Mouse (Mus musculus) liver, adult 2 months (tissue): ENCODE results near the gene Haus4. TPM values are rescaled to one million over a fixed set of nuclear protein-coding genes. Genes with fewer than 3 reads are reported as not detected.

ENCODE experiments used
- DNase-seq: peaks from one replicate; pipeline ENCODE4 v3.0.0-alpha.2; 2011; ENCODE audit warnings: low read depth, low spot score; ENCODE audit errors: extremely low read depth
- H3K27ac ChIP-seq: fragments of 200-500 bp; replicated peaks from 2 replicates; pipeline ENCODE4 v1.5.1; 2012; ENCODE audit warnings: low read depth, mild to moderate bottlenecking, control low read depth, inconsistent platforms, low read length; ENCODE audit not compliant: insufficient read depth
- H3K27me3 ChIP-seq: fragments of 200-500 bp; 2 replicates; pipeline ENCODE4 v1.6.1; 2012; ENCODE audit warnings: mild to moderate bottlenecking, moderate library complexity, low read length, inconsistent platforms; ENCODE audit not compliant: control insufficient read depth, insufficient read depth
- H3K36me3 ChIP-seq: fragments of 200-500 bp; 2 replicates; pipeline ENCODE4 v1.6.1; 2012; ENCODE audit warnings: low read length, inconsistent platforms; ENCODE audit not compliant: control insufficient read depth, insufficient read depth
- H3K4me1 ChIP-seq: fragments of 200-500 bp; 2 replicates; pipeline ENCODE4 v1.6.1; 2011; ENCODE audit warnings: low read length; ENCODE audit not compliant: control insufficient read depth, insufficient read depth
- H3K4me3 ChIP-seq: fragments of 200-500 bp; 2 replicates; pipeline ENCODE4 v1.5.1; 2011; ENCODE audit warnings: low read depth, mild to moderate bottlenecking, control low read depth, low read length, moderate library complexity; ENCODE audit not compliant: insufficient read depth
- H3K79me2 ChIP-seq: fragments of 200-500 bp; 2 replicates; pipeline ENCODE4 v1.6.1; 2012; ENCODE audit warnings: inconsistent platforms, mild to moderate bottlenecking, low read length, moderate library complexity; ENCODE audit not compliant: control insufficient read depth, insufficient read depth
- H3K9ac ChIP-seq: fragments of 200-500 bp; 2 replicates; pipeline ENCODE4 v1.6.1; 2012; ENCODE audit warnings: low read depth, mild to moderate bottlenecking, control low read depth, inconsistent platforms, low read length
- CTCF ChIP-seq: fragments of 200-500 bp; IDR thresholded peaks from 2 replicates; pipeline ENCODE4 v1.5.1; 2011; ENCODE audit warnings: low read depth, low read length, control low read depth
- POLR2A ChIP-seq: fragments of 200-500 bp; IDR thresholded peaks from 2 replicates; pipeline ENCODE4 v1.6.1; 2011; ENCODE audit warnings: low read length, control low read depth; ENCODE audit not compliant: insufficient read depth; ENCODE audit errors: extremely low read depth
- WGBS: fragments of 180-500 bp; shearing (Covaris S2); methylation state at CpG from one replicate; pipeline ENCODE4 v1.1.7; 2018; 5-methylcytosine and 5-hydroxymethylcytosine counted together
- polyA plus RNA-seq: library from polyadenylated mRNA; depleted of rRNA; stranded (reverse); fragments of >200 nt; gene quantifications from 2 replicates; pipeline ENCODE4 v1.2.3, GENCODE M21; 2012
- total RNA-seq: library from RNA; depleted of rRNA; stranded (reverse); fragments of >200 nt; gene quantifications from 2 replicates; pipeline ENCODE4 v1.2.3, GENCODE M21; 2014

Gene Haus4
- total and polyA plus RNA-seq, 2 experiments: 10.9 to 13.7 TPM

DNA sequence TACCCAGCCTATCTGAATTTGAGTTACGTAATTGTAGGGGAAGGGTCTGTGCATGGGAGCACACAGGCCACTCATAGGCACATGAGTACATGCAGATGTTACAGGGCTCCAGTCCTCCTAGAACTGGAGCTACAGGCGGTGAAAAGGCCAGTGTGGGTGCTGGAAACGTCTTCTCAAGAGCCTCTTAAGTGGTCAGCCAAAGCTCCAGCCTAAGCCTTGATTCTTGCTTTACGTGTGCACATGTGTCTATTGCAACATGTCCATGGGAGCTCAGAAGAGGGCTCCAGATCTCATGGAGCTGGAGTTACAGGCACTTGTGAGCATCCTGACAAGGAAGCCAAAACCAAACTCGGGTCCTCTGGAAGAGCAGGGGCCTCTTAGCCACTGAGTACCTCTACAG is 9.7 kb downstream of the Haus4 start:
- DNase-seq: no peak
- TF ChIP-seq POLR2A (no peak), CTCF (no peak)
- no peak overlapping the region for H3K9ac ChIP-seq
- H3K27me3 ChIP-seq: no peaks in the 10 kb centered on the region
- 95% methylated on average over 5 of the region's 5 CpGs for WGBS
- H3K36me3 ChIP-seq: peaks cover 22% of the 10 kb centered on the region
- no peak overlapping the region for H3K27ac ChIP-seq
- no peak overlapping the region for H3K4me3 ChIP-seq
- H3K79me2 ChIP-seq: no peaks in the 10 kb centered on the region
- H3K4me1 ChIP-seq: no peaks in the 10 kb centered on the region

- no peak overlapping the region for H3K27ac ChIP-seq
- H3K4me1 ChIP-seq: no peaks in the 10 kb centered on the region
- DNase-seq: no peak
- H3K9ac ChIP-seq: no peak overlapping the region
- peaks cover 9% of the 10 kb centered on the region for H3K36me3 ChIP-seq
- WGBS: 93% methylated on average over 11 of the region's 11 CpGs
- no peaks in the 10 kb centered on the region for H3K79me2 ChIP-seq
- no peak for TF ChIP-seq CTCF
- TF ChIP-seq POLR2A: no peak
- no peaks in the 10 kb centered on the region for H3K27me3 ChIP-seq
- no peak overlapping the region for H3K4me3 ChIP-seq
Observed at GRCm38 (mm10) chr14:54540771-54541170, 13.6 kb downstream of the Haus4 start.

DNA sequence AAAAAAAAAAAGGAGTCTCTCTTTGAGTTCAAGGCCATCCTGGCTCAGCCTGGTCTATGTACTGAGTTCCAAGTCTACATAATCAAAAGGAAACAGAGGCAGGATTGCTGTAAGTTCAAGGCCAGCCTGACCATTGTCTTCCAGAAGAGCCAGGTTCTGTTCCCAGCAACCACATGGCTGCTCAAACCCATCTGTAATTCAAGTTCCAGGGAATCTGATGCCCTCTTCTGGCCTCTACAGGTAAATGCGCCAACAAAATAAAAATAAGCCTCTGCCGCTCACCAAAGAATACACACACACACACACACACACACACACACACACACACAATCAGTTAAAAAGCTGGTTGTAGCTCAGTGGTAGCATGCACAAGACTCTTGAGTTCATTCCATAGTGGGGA is 15.8 kb downstream of the Haus4 start:
- Histone ChIP-seq H3K4me1 (no peaks in the 10 kb centered on the region), H3K4me3 (no peak overlapping the region), H3K27ac (no peak overlapping the region), H3K9ac (no peak overlapping the region), H3K36me3 (peaks cover 7% of the 10 kb centered on the region), H3K27me3 (no peaks in the 10 kb centered on the region), H3K79me2 (no peaks in the 10 kb centered on the region)
- TF ChIP-seq CTCF: no peak
- TF ChIP-seq POLR2A: no peak
- DNase-seq: no peak
- WGBS: 92% methylated on average over 2 of the region's 2 CpGs

- peak; percentile 34 for DNase-seq
- Histone ChIP-seq H3K27ac (no peak overlapping the region), H3K27me3 (no peaks in the 10 kb centered on the region), H3K4me1 (no peaks in the 10 kb centered on the region; the same call in 1 of the 2 replicates), H3K36me3 (no peaks in the 10 kb centered on the region), H3K9ac (no peak overlapping the region), H3K4me3 (no peak overlapping the region), H3K79me2 (no peaks in the 10 kb centered on the region)
- WGBS: 12% methylated on average over 17 of the region's 17 CpGs
- TF ChIP-seq CTCF (peak; percentile 87), POLR2A (no peak)
Observed at GRCm38 (mm10) chr14:54528446-54529111, 25.8 kb downstream of the Haus4 start.

GRCm38 (mm10) chr14:54528007-54528393 is 26.4 kb downstream of the Haus4 start:
- no peak overlapping the region for H3K4me3 ChIP-seq
- no peaks in the 10 kb centered on the region; the same call in 1 of the 2 replicates for H3K4me1 ChIP-seq
- H3K9ac ChIP-seq: no peak overlapping the region
- 30% methylated on average over 5 of the region's 5 CpGs for whole genome bisulfite sequencing
- no peaks in the 10 kb centered on the region for H3K79me2 ChIP-seq
- DNase-seq: no peak
- no peaks in the 10 kb centered on the region for H3K36me3 ChIP-seq
- no peak for TF ChIP-seq POLR2A
- no peak for TF ChIP-seq CTCF
- no peak overlapping the region for H3K27ac ChIP-seq
- H3K27me3 ChIP-seq: no peaks in the 10 kb centered on the region

GRCm38 (mm10) chr14:54527227-54528006 is 27.0 kb downstream of the Haus4 start:
- Histone ChIP-seq H3K4me3 (no peak overlapping the region), H3K27ac (no peak overlapping the region), H3K4me1 (no peaks in the 10 kb centered on the region; the same call in 1 of the 2 replicates), H3K79me2 (no peaks in the 10 kb centered on the region), H3K9ac (no peak overlapping the region), H3K27me3 (no peaks in the 10 kb centered on the region), H3K36me3 (no peaks in the 10 kb centered on the region)
- no peak for TF ChIP-seq POLR2A
- TF ChIP-seq CTCF: no peak
- no peak for DNase-seq
- 5% methylated on average over 18 of the region's 18 CpGs for WGBS
